Mouse (Mus musculus) left cerebral cortex, postnatal 14 days (tissue): ENCODE data around the gene AC131692.1. TPM values are rescaled to one million over a fixed set of nuclear protein-coding genes. Genes with fewer than 3 reads are reported as not detected.
"Not testable (repeated sequence)": the region's sequence is repeated elsewhere in the genome, so short reads cannot be mapped to it uniquely, and the experiment has no call there.

Source experiments
- DNase-seq, 2 experiments: peaks; one replicate each; pipeline ENCODE4 v3.0.0; 2021 to 2022; ENCODE audit warnings: low spot score in 2 of 2, mixed read lengths in 1 of 2
- intact Hi-C: fragments of 180-260 bp; cut with DNase I; formaldehyde crosslinking; loops from one replicate; pipeline ENCODE4 v1.15.1; 2025
- microRNA-seq, 2 experiments: library from miRNA; unstranded; fragments of <30 nt; microRNA quantifications; one replicate each; pipeline ENCODE4 v1.2.0; 2022
- total RNA-seq, 2 experiments: library from RNA; stranded (reverse); gene quantifications; 2 replicates each; pipeline ENCODE4 v1.2.3; 2021

The AC131692.1 gene
- total RNA-seq, 2 experiments from 2014 or later = not detected

- intact Hi-C loops = not testable (repeated sequence)
These were observed 39.0 kb downstream of the AC131692.1 start for GRCm38 (mm10) chr19:6133197-6133596.

GRCm38 (mm10) chr19:6136397-6136796, 42.2 kb downstream of the AC131692.1 start:
- no peak for DNase-seq
- intact Hi-C loops = no loop called here

More at GRCm38 (mm10) chr19:6133197-6133596, 39.0 kb downstream of the AC131692.1 start:
- DNase-seq = not testable (repeated sequence)

GRCm38 (mm10) chr19:6139701-6140100, 45.5 kb downstream of the AC131692.1 start:
- intact Hi-C loops = no loop called here

GRCm38 (mm10) chr19:6140374-6140677, 46.1 kb downstream of the AC131692.1 start:
- no peak for DNase-seq
- intact Hi-C loops = no loop called here

More at GRCm38 (mm10) chr19:6139701-6140100, 45.5 kb downstream of the AC131692.1 start:
- DNase-seq = no peak

- intact Hi-C loops = loop anchor here (1.0 kb wide), 1 partner anchor 94 kb away; the partner anchor contains the start of gene Ppp2r5b
- DNase-seq = peak; percentile 93 to 94
These were observed 46.6 kb downstream of the AC131692.1 start, which contains the start of gene Batf2 for GRCm38 (mm10) chr19:6140678-6141393. Batf2 (plus strand) TSS chr19:6140983.

- intact Hi-C loops = loop anchor here (1.0 kb wide), 1 partner anchor 94 kb away; the partner anchor contains the start of gene Ppp2r5b
- DNase-seq = peak; percentile 87 to 94
These were observed 47.2 kb downstream of the AC131692.1 start, which contains the start of gene Arl2 for GRCm38 (mm10) chr19:6141394-6141749. Arl2 (minus strand) TSS chr19:6141548.

- DNase-seq = no peak
- intact Hi-C loops = no loop called here
These were observed 50.6 kb downstream of the AC131692.1 start for GRCm38 (mm10) chr19:6144842-6145241.

Small RNA genes within 50 kb of the gene (microRNA-seq; reads per million reads assigned to microRNA genes)
- gene Mir6988 = 2.6 to 4.0 reads per million in 2 experiments

Other genes starting within 250 kb of the AC131692.1 start
- gene Frmd8, start 219.1 kb upstream of the AC131692.1 start, total RNA-seq = 10 to 100 TPM; 11.1 to 12.1 TPM
- 1 to 10 TPM; 2.8 to 3.0 TPM for gene Slc25a45, start 216.6 kb upstream of the AC131692.1 start, total RNA-seq
- gene Tigd3, start 200.3 kb upstream of the AC131692.1 start, total RNA-seq = 1 to 10 TPM; 5.6 to 5.9 TPM
- 10 to 100 TPM; 87.6 to 90.4 TPM for gene Dpf2, start 181.4 kb upstream of the AC131692.1 start, total RNA-seq
- gene Cdc42ep2, start 169.6 kb upstream of the AC131692.1 start, total RNA-seq = 1 to 10 TPM; 7.1 to 8.0 TPM
- 1 to 10 TPM; 6.2 to 6.6 TPM for gene Pola2, start 130.2 kb upstream of the AC131692.1 start, total RNA-seq
- not detected for gene Slc22a20, start 108.3 kb upstream of the AC131692.1 start, total RNA-seq
- 10 to 100 TPM; 14.5 to 17.4 TPM for gene Capn1, start 78.5 kb upstream of the AC131692.1 start, total RNA-seq
- 10 to 100 TPM; 41.2 to 44.4 TPM for gene Syvn1, start 47.8 kb upstream of the AC131692.1 start, total RNA-seq
- gene Mrpl49, start 36.6 kb upstream of the AC131692.1 start, total RNA-seq = 10 to 100 TPM; 49.8 to 54.3 TPM
- 100 to 1,000 TPM; 597 to 658 TPM for gene Fau, start 36.6 kb upstream of the AC131692.1 start, total RNA-seq
- 10 to 100 TPM; 39.4 to 41.7 TPM for gene Znhit2, start 33.2 kb upstream of the AC131692.1 start, total RNA-seq
- 10 to 100 TPM; 41.3 to 46.1 TPM for gene Tm7sf2, start 26.0 kb upstream of the AC131692.1 start, total RNA-seq
- gene Vps51, start 17.2 kb upstream of the AC131692.1 start, total RNA-seq = 10 to 100 TPM; 73.9 to 87.1 TPM
- gene Tmem262, start 14.4 kb upstream of the AC131692.1 start, total RNA-seq = not detected
- gene Gm28374, start 12.2 kb upstream of the AC131692.1 start, total RNA-seq = 1 to 10 TPM in 1 of 2 experiments, under 1 TPM in 1; 0.59 to 1.3 TPM
- gene Zfpl1, start 9.5 kb upstream of the AC131692.1 start, total RNA-seq = 10 to 100 TPM; 32.8 to 35.0 TPM
- gene Cdca5, start 9.4 kb upstream of the AC131692.1 start, total RNA-seq = under 1 TPM; 0.38 to 0.44 TPM
- not detected for gene Naaladl1, start 11.4 kb downstream of the AC131692.1 start, total RNA-seq
- 10 to 100 TPM; 23.7 to 24.7 TPM for gene Sac3d1, start 24.2 kb downstream of the AC131692.1 start, total RNA-seq
- 10 to 100 TPM; 39.2 to 42.9 TPM for gene Snx15, start 33.9 kb downstream of the AC131692.1 start, total RNA-seq
- gene Batf2, start 46.6 kb downstream of the AC131692.1 start, total RNA-seq = under 1 TPM in 1 of 2 experiments, not detected in 1; 0.33 TPM
- 10 to 100 TPM; 61.2 to 69.7 TPM for gene Arl2, start 47.1 kb downstream of the AC131692.1 start, total RNA-seq
- under 1 TPM; 0.27 to 0.40 TPM for gene Majin, start 90.0 kb downstream of the AC131692.1 start, total RNA-seq
- gene Gpha2, start 132.0 kb downstream of the AC131692.1 start, total RNA-seq = not detected
- 100 to 1,000 TPM; 187 to 194 TPM for gene Ppp2r5b, start 141.5 kb downstream of the AC131692.1 start, total RNA-seq
- 10 to 100 TPM; 37.8 to 38.5 TPM for gene Atg2a, start 147.2 kb downstream of the AC131692.1 start, total RNA-seq
- 10 to 100 TPM; 44.2 to 51.7 TPM for gene Ehd1, start 182.3 kb downstream of the AC131692.1 start, total RNA-seq
- gene Cdc42bpg, start 212.0 kb downstream of the AC131692.1 start, total RNA-seq = 1 to 10 TPM; 2.7 to 3.1 TPM
- gene Men1, start 240.6 kb downstream of the AC131692.1 start, total RNA-seq = 10 to 100 TPM; 64.9 to 70.7 TPM
- gene Map4k2, start 246.7 kb downstream of the AC131692.1 start, total RNA-seq = 10 to 100 TPM; 60.0 to 75.9 TPM